Mouse (Mus musculus) MEL (cell line): ENCODE measurements around the gene Ctsl.
A peak's percentile ranks its signal among the peaks of the same experiment; 100 is the strongest.

Experiments
- BHLHE40 ChIP-seq: IDR thresholded peaks from 2 replicates; pipeline ENCODE4 v1.6.1; 2012; ENCODE audit warnings: low read depth, mild to moderate bottlenecking, inconsistent platforms, low read length, improper control_type of control experiment, borderline replicate concordance
- CTCF ChIP-seq, 3 experiments: IDR thresholded peaks in 2 of 3; conservative IDR thresholded peaks in 1 of 3; 2 replicates each; pipeline ENCODE4 v1.5.1; 2011 to 2012; ENCODE audit warnings: low read length in 3 of 3, low read depth in 2 of 3, mild to moderate bottlenecking in 2 of 3, improper control_type of control experiment in 1 of 3, inconsistent platforms in 1 of 3, mixed read lengths in 1 of 3, moderate library complexity in 1 of 3; ENCODE audit not compliant: control insufficient read depth in 1 of 3, insufficient read depth in 1 of 3, poor library complexity in 1 of 3, severe bottlenecking in 1 of 3
- E2F4 ChIP-seq: IDR thresholded peaks from 2 replicates; pipeline ENCODE4 v1.6.1; 2011; ENCODE audit warnings: low read depth, low read length, improper control_type of control experiment, borderline replicate concordance
- HCFC1 ChIP-seq: IDR thresholded peaks from 2 replicates; pipeline ENCODE4 v1.6.1; 2012; ENCODE audit warnings: low read depth, mild to moderate bottlenecking, inconsistent platforms, low read length, improper control_type of control experiment, moderate library complexity
- KAT2A ChIP-seq: conservative IDR thresholded peaks from 2 replicates; pipeline ENCODE4 v1.6.1; 2012; ENCODE audit warnings: low read depth, low read length, improper control_type of control experiment, inconsistent platforms
- NRF1 ChIP-seq: IDR thresholded peaks from 2 replicates; pipeline ENCODE4 v1.6.1; 2014; ENCODE audit warnings: low read depth, mild to moderate bottlenecking, inconsistent platforms, low read length, improper control_type of control experiment, moderate library complexity; ENCODE audit not compliant: poor library complexity, insufficient read depth, severe bottlenecking
- POLR2A ChIP-seq, 2 experiments: IDR thresholded peaks; 2 replicates each; pipeline ENCODE4 v1.6.1; 2011 to 2012; ENCODE audit warnings: low read length in 2 of 2, mild to moderate bottlenecking in 2 of 2, control low read depth in 1 of 2, improper control_type of control experiment in 1 of 2, low read depth in 1 of 2, moderate library complexity in 1 of 2; ENCODE audit not compliant: control insufficient read depth in 1 of 2, insufficient read depth in 1 of 2, poor library complexity in 1 of 2
- POLR2AphosphoS2 ChIP-seq: IDR thresholded peaks from 2 replicates; pipeline ENCODE4 v1.6.1; 2011; ENCODE audit warnings: low read length, improper control_type of control experiment
- RCOR1 ChIP-seq: IDR thresholded peaks from 2 replicates; pipeline ENCODE4 v1.6.1; 2012; ENCODE audit warnings: low read depth, mild to moderate bottlenecking, inconsistent platforms, low read length, improper control_type of control experiment
- TBP ChIP-seq: IDR thresholded peaks from 2 replicates; pipeline ENCODE4 v1.8.0; 2011; ENCODE audit warnings: low read depth, low read length, improper control_type of control experiment
- ZKSCAN1 ChIP-seq: IDR thresholded peaks from 2 replicates; pipeline ENCODE4 v1.6.1; 2012; ENCODE audit warnings: low read depth, mild to moderate bottlenecking, inconsistent platforms, low read length, improper control_type of control experiment, moderate library complexity
- ZMIZ1 ChIP-seq: IDR thresholded peaks from 2 replicates; pipeline ENCODE4 v1.6.1; 2012; ENCODE audit warnings: low read depth, mild to moderate bottlenecking, inconsistent platforms, low read length, improper control_type of control experiment, moderate library complexity
- ZNF384 ChIP-seq: IDR thresholded peaks from 2 replicates; pipeline ENCODE4 v1.6.1; 2012; ENCODE audit warnings: low read depth, mild to moderate bottlenecking, inconsistent platforms, low read length, improper control_type of control experiment

DNA sequence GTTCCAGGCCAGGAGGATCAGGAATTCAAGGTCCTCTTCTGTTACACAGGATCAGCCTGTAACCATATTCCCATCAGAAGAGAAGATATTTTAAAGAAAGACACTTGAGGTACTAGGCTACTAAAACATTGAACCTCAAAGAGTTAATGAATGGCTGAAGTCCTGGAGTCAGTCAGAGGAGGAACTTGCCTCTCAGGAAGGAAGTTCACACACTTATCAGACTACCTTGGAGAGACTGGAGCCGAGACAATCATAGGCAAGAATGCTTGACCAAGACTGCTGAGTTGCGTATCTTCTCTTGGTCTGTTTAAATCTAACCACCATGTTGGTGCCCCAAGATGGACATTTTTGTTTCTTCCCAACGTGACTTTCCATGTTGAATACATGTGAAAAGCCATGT is 29.2 kb upstream of the Ctsl start:
- TF ChIP-seq ZKSCAN1 (no peak), CTCF (IDR thresholded peaks at IDR 0.05 in 2 of 3, conservative IDR thresholded peaks at IDR 0.05 in 1 of 3; ENCODE audit: control insufficient read depth in 1 of 3, insufficient read depth in 1 of 3, low read depth in 2 of 3, low read length in 3 of 3, poor library complexity in 1 of 3, severe bottlenecking in 1 of 3) (no peak), RCOR1 (peak; percentile 18; the same call in 1 of the 2 replicates), HCFC1 (no peak), POLR2AphosphoS2 (no peak), E2F4 (no peak), KAT2A (no peak), BHLHE40 (no peak), NRF1 (no peak), ZNF384 (no peak), ZMIZ1 (no peak), POLR2A (IDR thresholded peaks at IDR 0.05; ENCODE audit: control insufficient read depth in 1 of 2, insufficient read depth in 1 of 2, low read depth in 1 of 2, low read length in 2 of 2, poor library complexity in 1 of 2) (no peak), TBP (no peak)
